Mouse (Mus musculus) embryonic fibroblast, embryonic 13.5 days (primary cell): ENCODE measurements at regions not wholly inside any gene's neighbourhood (a gene's known extent, or its start where the extent isn't known, plus 50 kb on each side); places are given as distances from the start of the nearest gene placed in this dataset.

Source experiments
- CTCF ChIP-seq: IDR thresholded peaks from 2 replicates; pipeline ENCODE4 v1.5.1; 2011; ENCODE audit warnings: mild to moderate bottlenecking, control low read depth, low read length, moderate library complexity, borderline replicate concordance; ENCODE audit not compliant: insufficient read depth
- POLR2A ChIP-seq: IDR thresholded peaks from 2 replicates; pipeline ENCODE4 v1.6.1; 2011; ENCODE audit warnings: low read depth, mild to moderate bottlenecking, control low read depth, low read length, moderate library complexity

- TF ChIP-seq CTCF (no peak), POLR2A (no peak)
Measured at GRCm38 (mm10) chr16:9270099-9270498, 440.2 kb downstream of the 1810013L24Rik start.
